In genomic region chr3:65355479-65355878, GRCm38 (mm10) we compare ENCODE assay signal across 25 mouse cellular contexts. TPM values are rescaled to one million over a fixed set of nuclear protein-coding genes. Genes with fewer than 3 reads are reported as not detected.
A peak's percentile ranks its signal among the peaks of the same experiment; 100 is the strongest.
DNase-seq lines count a peak whose midpoint lies in the region; ATAC-seq and TF ChIP-seq lines count a peak whose summit lies in the region.
"Had no signal": no experiment of that assay in that cellular context is flagged by ENCODE, and none has a peak within 500 bp of the region (broad histone marks: within the 10 kb centered on the region; RNA-seq: fewer than 3 reads in every experiment).

No protein-coding gene starts in this region.

- H3K36me3 ChIP-seq in kidney, adult 2 months (ENCODE audit: control insufficient read depth, insufficient read depth, low read length): no peaks in the 10 kb centered on the region
- H3K36me3 ChIP-seq in hindbrain, embryonic 16.5 days (ENCODE audit: control insufficient read depth, insufficient read depth, low read length): no peaks in the 10 kb centered on the region
- H3K36me3 ChIP-seq: embryonic facial prominence, embryonic 15.5 days; hindbrain, embryonic 12.5 days; kidney, embryonic 15.5 days; limb, embryonic 13.5 days had no signal

- TF ChIP-seq POLR2A in lung, adult 2 months (IDR thresholded peaks at IDR 0.05; ENCODE audit: borderline replicate concordance, extremely low read depth, low read depth, low read length): no peak
- no peak for TF ChIP-seq POLR2A in kidney, adult 2 months (IDR thresholded peaks at IDR 0.05; ENCODE audit: low read depth, low read length)

- DNase-seq in adrenal gland, postnatal 36 days: peak; percentile 18 to 23
- DNase-seq in adrenal gland, adult 18-20 months (ENCODE audit: low spot score in 2 of 2): no peak
- DNase-seq in lung, adult 18-20 months: peak; percentile 26 to 68
- DNase-seq in lung, adult 2 months: no peak
- peak; percentile 35 for DNase-seq in MEL-GATA-1-ER (ENCODE audit: extremely low read depth, low read depth)
- peak; percentile 58 for DNase-seq in lung, postnatal 25 days (ENCODE audit: low spot score)
- DNase-seq in kidney, adult 2 months: no peak
- DNase-seq: adrenal gland, adult 8-10 months; cerebellum, adult 11 months; cerebellum, postnatal 10 days; heart, postnatal 10 days; kidney, postnatal 4 days; retina, postnatal 1 day; right cerebral cortex, postnatal 4 days; thymus, postnatal 36 days had no signal

- H3K27ac ChIP-seq in kidney, adult 2 months (ENCODE audit: insufficient read depth, low read depth, low read length): no peak overlapping the region
- no peak overlapping the region for H3K27ac ChIP-seq in hindbrain, embryonic 16.5 days (ENCODE audit: low read depth, low read length)
- H3K27ac ChIP-seq: embryonic facial prominence, embryonic 15.5 days; hindbrain, embryonic 12.5 days; kidney, embryonic 15.5 days; limb, embryonic 13.5 days had no signal

- H3K9ac ChIP-seq in hindbrain, embryonic 16.5 days (ENCODE audit: low read depth, low read length): no peak overlapping the region
- H3K9ac ChIP-seq: embryonic facial prominence, embryonic 15.5 days; hindbrain, embryonic 12.5 days; kidney, embryonic 15.5 days; limb, embryonic 13.5 days had no signal

- no peak overlapping the region for H3K4me2 ChIP-seq in hindbrain, embryonic 16.5 days (ENCODE audit: low read length)
- H3K4me2 ChIP-seq: embryonic facial prominence, embryonic 15.5 days; heart, embryonic 11.5 days; hindbrain, embryonic 12.5 days; kidney, embryonic 15.5 days; limb, embryonic 13.5 days; midbrain, embryonic 11.5 days had no signal

- H3K4me3 ChIP-seq in lung, adult 2 months (replicated peaks; ENCODE audit: extremely low read depth, low read depth, low read length): no peak overlapping the region
- H3K4me3 ChIP-seq in kidney, adult 2 months (ENCODE audit: insufficient read depth, low read depth, low read length): no peak overlapping the region
- H3K4me3 ChIP-seq in hindbrain, embryonic 16.5 days (ENCODE audit: low read length): no peak overlapping the region
- H3K4me3 ChIP-seq: embryonic facial prominence, embryonic 15.5 days; hindbrain, embryonic 12.5 days; kidney, embryonic 15.5 days; limb, embryonic 13.5 days had no signal

- 22% methylated on average over 6 of the region's 6 CpGs for WGBS in lung, adult 2 months
- 71% methylated on average over 6 of the region's 6 CpGs for WGBS in kidney, adult 2 months
- 62% methylated on average over 6 of the region's 6 CpGs for WGBS in hindbrain, embryonic 16.5 days

- no peaks in the 10 kb centered on the region for H3K27me3 ChIP-seq in kidney, adult 2 months (replicated peaks; ENCODE audit: control insufficient read depth, insufficient read depth, low read length)
- H3K27me3 ChIP-seq in hindbrain, embryonic 16.5 days (replicated peaks; ENCODE audit: control insufficient read depth, insufficient read depth, low read length): no peaks in the 10 kb centered on the region
- H3K27me3 ChIP-seq: embryonic facial prominence, embryonic 15.5 days; hindbrain, embryonic 12.5 days; kidney, embryonic 15.5 days; limb, embryonic 13.5 days had no signal

- no peaks in the 10 kb centered on the region for H3K9me3 ChIP-seq in hindbrain, embryonic 16.5 days (ENCODE audit: control insufficient read depth, low read length)
- H3K9me3 ChIP-seq: embryonic facial prominence, embryonic 15.5 days; G1E; hindbrain, embryonic 12.5 days; kidney, embryonic 15.5 days; limb, embryonic 13.5 days had no signal

- no peak for ATAC-seq in hindbrain, embryonic 16.5 days
- ATAC-seq: forebrain, embryonic 16.5 days; inflammation-experienced regulatory T-cells, adult 6 months had no signal

- no peak for TF ChIP-seq CTCF in lung, adult 2 months (IDR thresholded peaks at IDR 0.05; ENCODE audit: insufficient read depth, low read length)
- no peak for TF ChIP-seq CTCF in kidney, adult 2 months (conservative IDR thresholded peaks at IDR 0.05; ENCODE audit: insufficient read depth, insufficient read length, low read depth, low read length)

- H3K4me1 ChIP-seq in lung, adult 2 months (ENCODE audit: control insufficient read depth, insufficient read depth, low read length): peaks cover 8% of the 10 kb centered on the region
- H3K4me1 ChIP-seq in kidney, adult 2 months (ENCODE audit: control insufficient read depth, insufficient read depth, low read length): peaks cover 3% of the 10 kb centered on the region; the same call in 1 of the 2 replicates
- H3K4me1 ChIP-seq in hindbrain, embryonic 16.5 days (ENCODE audit: control insufficient read depth, insufficient read depth, low read depth, low read length): no peaks in the 10 kb centered on the region
- H3K4me1 ChIP-seq: embryonic facial prominence, embryonic 15.5 days; hindbrain, embryonic 12.5 days; kidney, embryonic 15.5 days; limb, embryonic 13.5 days had no signal

RNA-seq across cellular contexts. Expression of gene Ssr3, which starts 36.9 kb away (rescaled TPM):
- total RNA-seq in adrenal gland, postnatal 36 days (2021): 100 to 1,000 TPM; 189 to 206 TPM
- 100 to 1,000 TPM; 155 to 195 TPM for total RNA-seq in adrenal gland, adult 18-20 months (2021)
- 44.2 and 69.4 TPM in 2 replicates for polyA plus RNA-seq in lung, adult 2 months (2012; rRNA removed)
- 65.2 and 80.8 TPM in 2 replicates for polyA plus RNA-seq in kidney, adult 2 months (2012; rRNA removed)
- polyA plus RNA-seq in hindbrain, embryonic 16.5 days (2015; fragmentation: Nextera tagmentation; extraction: Ambion mirVana): 171 and 180 TPM in 2 replicates

Comparison
In these comparisons a context has a peak if more than half of its experiments do, and no peak if none do; other contexts are left out.
1. DNase-seq: peak in adrenal gland, postnatal 36 days (2 of 2), lung, adult 18-20 months (2 of 2), MEL-GATA-1-ER (single experiment) and lung, postnatal 25 days (single experiment); none in adrenal gland, adult 18-20 months (0 of 2), lung, adult 2 months (single experiment) and kidney, adult 2 months (single experiment).